Mouse (Mus musculus) cerebellum, adult 2 months (tissue): ENCODE measurements at regions not wholly inside any gene's neighbourhood (a gene's known extent, or its start where the extent isn't known, plus 50 kb on each side); places are given as distances from the start of the nearest gene placed in this dataset.

ENCODE experiments used
- CTCF ChIP-seq: fragments of 200-500 bp; IDR thresholded peaks from 2 replicates; pipeline ENCODE4 v1.5.1; 2011; ENCODE audit warnings: low read depth, mild to moderate bottlenecking, control low read depth, low read length, moderate library complexity, borderline replicate concordance; ENCODE audit not compliant: insufficient read depth
- POLR2A ChIP-seq: fragments of 200-500 bp; IDR thresholded peaks from 2 replicates; pipeline ENCODE4 v1.6.1; 2011; ENCODE audit warnings: low read length, control low read depth, borderline replicate concordance; ENCODE audit not compliant: insufficient read depth

DNA sequence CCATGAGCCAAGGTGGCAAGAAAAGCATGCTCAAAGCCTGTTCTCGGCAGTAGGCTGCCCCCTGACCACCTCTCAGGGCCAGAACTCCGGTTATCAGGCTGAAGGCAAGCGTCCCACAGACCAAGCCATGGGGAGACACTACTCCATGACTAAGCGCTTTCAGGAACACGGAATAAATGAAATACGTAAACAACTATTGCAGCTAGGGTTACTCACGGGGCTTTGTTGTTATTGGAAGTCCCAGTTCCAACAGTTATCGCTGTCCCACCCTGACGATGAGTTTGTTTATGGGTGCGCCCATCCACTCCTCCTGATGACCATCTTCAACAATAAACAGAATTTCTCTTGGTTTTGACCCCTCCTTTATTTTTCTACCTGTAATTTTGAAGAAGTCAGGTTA is 88.0 kb upstream of the Ngf start:
- TF ChIP-seq POLR2A: no peak
- no peak for TF ChIP-seq CTCF
